ENCODE assay signal across 21 mouse cellular contexts in the genomic region with DNA sequence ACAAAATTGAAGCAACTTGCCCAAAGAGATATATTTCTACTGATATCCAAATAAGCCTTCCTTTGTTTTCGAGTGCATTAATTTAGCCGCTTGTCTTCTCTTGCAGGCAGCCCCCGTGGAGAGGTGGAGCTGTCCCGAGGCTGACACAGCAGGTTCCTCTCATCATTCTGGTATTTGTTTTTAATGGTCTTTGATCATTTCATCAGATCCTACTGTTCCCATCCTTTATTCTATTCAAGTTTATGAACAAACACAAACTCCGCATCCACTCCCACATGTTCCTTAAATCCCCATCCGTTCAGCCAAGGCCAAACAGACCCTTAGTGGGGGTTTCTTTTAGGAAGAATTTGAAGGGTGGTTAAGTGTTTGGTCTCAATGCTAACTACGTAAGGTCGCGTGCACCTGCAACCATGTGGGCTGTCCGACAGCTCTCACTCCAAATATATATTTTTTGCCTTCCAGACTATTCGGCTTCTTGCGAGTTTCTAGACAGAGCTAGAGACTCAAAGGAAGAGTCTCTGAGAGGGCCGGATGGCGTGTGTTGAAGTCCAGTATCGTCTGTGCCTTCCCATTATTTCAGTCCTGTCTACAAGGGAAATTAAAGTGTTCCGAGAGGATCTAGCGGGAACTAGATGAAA. TPM values are rescaled to one million over a fixed set of nuclear protein-coding genes. Genes with fewer than 3 reads are reported as not detected.
DNase-seq lines count a peak whose midpoint lies in the region; ATAC-seq and TF ChIP-seq lines count a peak whose summit lies in the region.
"Had no signal": no experiment of that assay in that cellular context is flagged by ENCODE, and none has a peak within 500 bp of the region (broad histone marks: within the 10 kb centered on the region; RNA-seq: fewer than 3 reads in every experiment).

No protein-coding gene starts in this region.

- peak; percentile 56 for DNase-seq in heart, adult 11 months
- DNase-seq in heart, postnatal 25 days (ENCODE audit: low spot score) = no peak
- DNase-seq in midbrain, embryonic 11.5 days (ENCODE audit: low spot score, missing footprints) = peak; percentile 92
- no peak for DNase-seq in midbrain, postnatal 0 days (ENCODE audit: low spot score)
- DNase-seq in gastrocnemius, postnatal 36 days = no peak
- DNase-seq in adrenal gland, postnatal 4 days (ENCODE audit: low spot score in 2 of 2) = no peak
- DNase-seq in right cerebral cortex, postnatal 14 days = no peak
- DNase-seq: adrenal gland, postnatal 36 days; kidney, postnatal 10 days; layer of hippocampus, adult 9-11 months; liver; lung, adult 18-20 months; spleen, adult 18-20 months; thymus, postnatal 14 days had no signal

- intact Hi-C loops in heart, postnatal 25 days (cut with DNase I) = no loop called here
- intact Hi-C loops in gastrocnemius, postnatal 36 days (cut with DNase I) = no loop called here

- no peak overlapping the region for H3K9ac ChIP-seq in midbrain, embryonic 11.5 days (ENCODE audit: low read length)
- H3K9ac ChIP-seq in midbrain, postnatal 0 days (replicated peaks; ENCODE audit: low read length, poor library complexity, severe bottlenecking) = no peak overlapping the region
- H3K9ac ChIP-seq in midbrain, embryonic 12.5 days (replicated peaks) = no peak overlapping the region

- peaks cover 35% of the 10 kb centered on the region for H3K4me1 ChIP-seq in midbrain, embryonic 11.5 days (ENCODE audit: control insufficient read depth, insufficient read depth, low read length)
- H3K4me1 ChIP-seq in midbrain, postnatal 0 days (ENCODE audit: insufficient read depth, low read length) = peaks cover 5% of the 10 kb centered on the region; the same call in 1 of the 2 replicates
- H3K4me1 ChIP-seq in midbrain, embryonic 12.5 days = peaks cover 70% of the 10 kb centered on the region

- H3K36me3 ChIP-seq in midbrain, embryonic 11.5 days (ENCODE audit: control insufficient read depth, insufficient read depth, low read length) = no peaks in the 10 kb centered on the region
- no peaks in the 10 kb centered on the region for H3K36me3 ChIP-seq in midbrain, postnatal 0 days (ENCODE audit: insufficient read depth, low read length)
- no peaks in the 10 kb centered on the region for H3K36me3 ChIP-seq in midbrain, embryonic 12.5 days

- H3K4me2 ChIP-seq in midbrain, embryonic 11.5 days = peak overlapping the region; percentile 55
- no peak overlapping the region for H3K4me2 ChIP-seq in midbrain, postnatal 0 days (ENCODE audit: low read depth, low read length, poor library complexity, severe bottlenecking)
- H3K4me2 ChIP-seq in midbrain, embryonic 12.5 days (replicated peaks) = peak overlapping the region; percentile 70

- TF ChIP-seq CTCF in midbrain, postnatal 0 days (IDR thresholded peaks at IDR 0.05) = no peak

- 2% methylated on average over 17 of the region's 17 CpGs for whole genome bisulfite sequencing in midbrain, embryonic 11.5 days
- WGBS in midbrain, postnatal 0 days = 5% methylated on average over 17 of the region's 17 CpGs
- 1% methylated on average over 17 of the region's 17 CpGs for WGBS in midbrain, embryonic 12.5 days

- H3K9me3 ChIP-seq in midbrain, embryonic 11.5 days (ENCODE audit: control insufficient read depth, low read length) = no peaks in the 10 kb centered on the region
- no peaks in the 10 kb centered on the region for H3K9me3 ChIP-seq in midbrain, postnatal 0 days (ENCODE audit: low read length)
- no peaks in the 10 kb centered on the region for H3K9me3 ChIP-seq in midbrain, embryonic 12.5 days

- peaks cover 86% of the 10 kb centered on the region for H3K27me3 ChIP-seq in midbrain, embryonic 11.5 days (ENCODE audit: control insufficient read depth, insufficient read depth, low read length)
- H3K27me3 ChIP-seq in midbrain, postnatal 0 days (ENCODE audit: insufficient read depth, low read length) = peaks cover 65% of the 10 kb centered on the region
- H3K27me3 ChIP-seq in midbrain, embryonic 12.5 days = peaks cover 88% of the 10 kb centered on the region

- no peak overlapping the region for H3K27ac ChIP-seq in midbrain, embryonic 11.5 days (ENCODE audit: low read depth, low read length)
- no peak overlapping the region for H3K27ac ChIP-seq in midbrain, postnatal 0 days (ENCODE audit: low read depth, low read length)
- 0 out of 2 replicates have a peak overlapping the region, but pooled peaks have one; percentile 92 for H3K27ac ChIP-seq in midbrain, embryonic 12.5 days (replicated peaks)
- H3K27ac ChIP-seq: macrophage had no signal

- H3K4me3 ChIP-seq in midbrain, embryonic 11.5 days (ENCODE audit: low read depth, low read length) = 0 out of 2 replicates have a peak overlapping the region, but pooled peaks have one; percentile 1
- H3K4me3 ChIP-seq in midbrain, postnatal 0 days (ENCODE audit: low read depth, low read length) = no peak overlapping the region
- 0 out of 2 replicates have a peak overlapping the region, but pooled peaks have one; percentile 5 for H3K4me3 ChIP-seq in midbrain, embryonic 12.5 days

- ATAC-seq in midbrain, embryonic 11.5 days (ENCODE audit: low FRiP score) = no peak
- no peak for ATAC-seq in midbrain, postnatal 0 days (ENCODE audit: low FRiP score)
- no peak for ATAC-seq in midbrain, embryonic 12.5 days (ENCODE audit: low FRiP score, low read depth)
- ATAC-seq: activated CD4-positive, CD25-positive, alpha-beta regulatory T cell, adult 4 months; inflammation-experienced regulatory T-cells, adult 6 months had no signal

RNA-seq across cellular contexts. Expression of a gene that starts 2.1 kb away (rescaled TPM):
- total RNA-seq in heart, postnatal 25 days (2021) = not detected
- 76.0 and 77.7 TPM in 2 replicates for polyA plus RNA-seq in midbrain, embryonic 11.5 days (2014; fragmentation: Nextera tagmentation; extraction: Ambion mirVana)
- total RNA-seq in midbrain, postnatal 0 days (2014; rRNA removed) = 0.99 and 2.3 TPM in 2 replicates
- polyA plus RNA-seq in midbrain, postnatal 0 days (2015; fragmentation: Nextera tagmentation; extraction: Ambion mirVana) = 0.21 and 0.51 TPM in 2 replicates
- 83.0 and 155 TPM in 2 replicates for polyA plus RNA-seq in midbrain, embryonic 12.5 days (2016; fragmentation: Nextera tagmentation; extraction: Ambion mirVana)
- total RNA-seq in gastrocnemius, postnatal 36 days (2021) = not detected
- total RNA-seq in adrenal gland, postnatal 4 days (2021) = not detected
- total RNA-seq: adrenal gland, postnatal 36 days; gastrocnemius, adult 18-20 months; heart, adult 18-20 months had no signal
- polyA plus RNA-seq: activated CD4-positive, CD25-positive, alpha-beta regulatory T cell, adult 4 months; heart, postnatal 0 days; inflammation-experienced regulatory T-cells, adult 6 months; macrophage had no signal

Comparison
In these comparisons a context has a peak if more than half of its experiments do, and no peak if none do; other contexts are left out.
1. DNase-seq: peak in heart, adult 11 months (single experiment) and midbrain, embryonic 11.5 days (single experiment); none in heart, postnatal 25 days (single experiment), midbrain, postnatal 0 days (single experiment), gastrocnemius, postnatal 36 days (0 of 2), adrenal gland, postnatal 4 days (0 of 2) and right cerebral cortex, postnatal 14 days (single experiment).